Mouse (Mus musculus): ENCODE data around the gene Hexdc. TPM values are rescaled to one million over a fixed set of nuclear protein-coding genes. Genes with fewer than 3 reads are reported as not detected.

Hexdc gene
- total RNA-seq, 2 experiments from 2014 or later = 14.4 to 14.8 TPM

Other genes starting within 250 kb of the Hexdc start
- gene Csnk1d, start 213.1 kb upstream of the Hexdc start, total RNA-seq (2021) = 100 to 1,000 TPM in 1 of 2 experiments, 10 to 100 TPM in 1; 85.4 to 111 TPM
- gene Cd7, start 165.0 kb upstream of the Hexdc start, total RNA-seq (2021) = not detected
- not detected for gene Sectm1b, start 140.9 kb upstream of the Hexdc start, total RNA-seq (2021)
- not detected for gene Sectm1a, start 123.2 kb upstream of the Hexdc start, total RNA-seq (2021)
- gene Tex19.2, start 85.8 kb upstream of the Hexdc start, total RNA-seq (2021) = not detected
- under 1 TPM in 1 of 2 experiments, not detected in 1; 0.15 TPM for gene Tex19.1, start 58.3 kb upstream of the Hexdc start, total RNA-seq (2021)
- 1 to 10 TPM; 3.6 to 5.1 TPM for gene Uts2r, start 44.2 kb upstream of the Hexdc start, total RNA-seq (2021)
- 10 to 100 TPM; 14.6 to 14.7 TPM for gene Ogfod3, start 278 bp downstream of the Hexdc start, total RNA-seq (2021)
- 10 to 100 TPM; 14.2 to 15.5 TPM for gene Cybc1, start 24.9 kb downstream of the Hexdc start, total RNA-seq (2021)
- 10 to 100 TPM; 36.7 to 38.8 TPM for gene Narf, start 32.8 kb downstream of the Hexdc start, total RNA-seq (2021)
- gene Foxk2, start 55.6 kb downstream of the Hexdc start, total RNA-seq (2021) = 10 to 100 TPM; 36.4 to 37.5 TPM
- 10 to 100 TPM; 60.8 to 61.9 TPM for gene Wdr45b, start 150.0 kb downstream of the Hexdc start, total RNA-seq (2021)
- gene Rab40b, start 183.8 kb downstream of the Hexdc start, total RNA-seq (2021) = 10 to 100 TPM; 52.7 to 53.0 TPM
- gene Fn3krp, start 217.0 kb downstream of the Hexdc start, total RNA-seq (2021) = 10 to 100 TPM; 12.9 to 13.1 TPM
- gene Fn3k, start 230.5 kb downstream of the Hexdc start, total RNA-seq (2021) = 1 to 10 TPM; 8.0 to 8.4 TPM
- gene Tbcd, start 247.5 kb downstream of the Hexdc start, total RNA-seq (2021) = 10 to 100 TPM; 25.7 to 28.3 TPM

Data from gastrocnemius, postnatal 4 days (tissue).